Mouse (Mus musculus) c-Kit-positive CD71-positive TER-119-positive erythroid progenitor cells, embryonic 14.5 days (primary cell): ENCODE results near the gene Ppp2r2c.

Experiments
- DNase-seq: peaks from one replicate; pipeline ENCODE4 v3.0.0-alpha.2; 2013; ENCODE audit warnings: low spot score

Ppp2r2c gene

DNA sequence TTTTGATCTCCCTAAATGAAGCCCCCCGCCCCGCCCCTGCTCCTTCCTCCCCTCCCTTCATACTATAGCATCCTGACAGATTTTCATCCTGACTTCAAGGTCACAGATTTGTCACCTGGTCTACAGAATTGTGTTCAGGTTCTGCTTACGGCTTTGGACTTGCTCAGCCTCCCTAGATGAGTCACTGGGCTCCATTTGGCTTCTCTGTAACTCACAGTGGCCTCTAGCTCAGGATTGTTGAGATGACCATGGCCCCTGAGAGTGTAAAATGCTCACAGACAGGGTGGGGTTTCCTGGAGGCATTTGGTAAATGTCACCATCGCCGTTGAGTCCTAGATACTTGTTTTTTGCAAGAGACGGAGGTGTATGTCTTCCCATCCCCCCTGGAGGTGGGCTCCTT is 2.6 kb downstream of the Ppp2r2c start:
- no peak for DNase-seq

DNA sequence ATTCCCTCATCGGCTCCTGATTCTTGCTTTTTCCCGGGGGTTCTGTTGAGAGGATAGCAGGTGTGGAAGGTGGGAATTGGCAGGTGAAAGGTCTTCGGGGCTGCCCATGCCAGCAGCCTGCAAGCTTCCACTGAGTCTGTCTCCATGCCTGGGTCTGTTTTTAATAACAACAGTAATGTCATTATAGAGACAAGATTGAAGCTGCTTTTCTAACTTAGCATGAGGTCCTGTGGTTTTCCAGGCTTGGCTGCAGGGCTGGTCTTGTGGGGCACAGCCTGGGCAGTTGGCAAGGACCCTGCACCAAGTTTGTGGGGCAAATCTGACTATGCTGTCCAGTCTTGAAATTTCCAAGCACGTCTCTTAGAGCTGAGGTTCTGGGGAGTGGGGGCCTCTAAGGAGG is 7.6 kb downstream of the Ppp2r2c start:
- DNase-seq, result no peak

DNA sequence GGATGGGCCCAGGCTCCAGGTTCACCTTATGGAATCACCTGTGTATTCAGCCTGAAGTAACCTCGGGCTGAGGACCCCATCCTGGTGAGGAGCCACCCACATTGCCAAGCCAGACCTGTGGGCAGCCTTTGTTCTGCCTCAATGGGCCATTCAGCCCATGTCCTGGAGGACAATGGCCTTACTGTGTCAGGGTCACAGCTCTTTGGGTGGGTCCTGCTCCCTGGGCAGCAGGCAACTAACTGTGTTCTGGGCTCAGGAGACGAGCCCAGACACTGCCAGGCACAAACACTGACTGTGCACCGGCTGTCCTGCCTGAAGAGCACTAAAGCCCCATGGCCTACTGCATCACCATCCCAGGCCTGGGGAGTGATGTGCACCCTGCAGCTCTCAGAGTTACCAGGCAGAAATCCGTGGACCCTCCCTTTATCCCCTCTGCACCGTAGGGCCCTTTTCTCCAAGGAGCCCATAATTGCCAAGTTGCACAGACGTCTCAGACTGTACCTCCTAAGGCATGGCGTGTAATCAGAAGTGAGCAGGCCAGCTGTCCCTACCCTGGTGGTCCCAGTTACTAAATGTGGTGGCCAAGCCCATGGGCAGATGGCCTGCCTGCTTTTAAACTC is 8.6 kb downstream of the Ppp2r2c start:
- DNase-seq, result no peak

DNA sequence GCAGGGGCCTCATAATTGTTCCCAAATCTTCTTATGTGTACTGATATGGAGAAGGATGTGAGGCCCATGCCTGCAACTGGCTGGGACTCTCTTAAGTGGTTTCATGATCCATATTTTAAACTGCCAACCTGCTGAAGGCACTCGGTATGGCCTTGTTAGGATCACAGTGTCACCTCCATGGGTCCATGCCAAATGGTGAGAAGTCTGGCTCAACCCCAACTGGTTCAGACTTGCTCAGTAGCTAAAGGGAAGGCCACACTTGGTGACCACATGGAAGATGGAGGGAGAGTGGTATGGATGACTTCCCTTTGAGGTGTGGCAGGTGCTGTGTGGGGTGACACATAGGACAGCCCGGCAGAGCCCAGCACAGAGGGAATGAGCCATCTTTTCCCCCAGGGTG is 9.3 kb downstream of the Ppp2r2c start:
- no peak for DNase-seq

DNA sequence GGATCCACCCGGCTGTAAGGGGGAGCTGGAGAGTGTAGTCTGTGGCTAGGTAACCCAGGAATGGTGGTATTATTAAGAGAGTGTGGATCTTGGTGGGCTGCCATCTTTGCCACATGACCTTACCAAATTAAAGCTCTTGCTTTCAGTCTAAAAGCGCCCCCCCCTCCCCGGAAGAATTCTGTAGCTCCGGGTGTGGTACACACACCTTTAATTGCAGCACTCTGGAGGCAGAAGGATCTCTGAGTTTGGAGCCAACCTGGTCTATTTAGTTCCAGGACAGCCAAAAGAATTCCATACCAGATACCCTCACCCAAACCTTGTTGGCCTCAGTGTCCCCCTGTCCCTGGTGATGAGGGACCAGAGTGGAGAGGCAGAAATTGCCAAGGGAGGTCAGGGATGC is 10.5 kb downstream of the Ppp2r2c start:
- DNase-seq, result no peak

DNA sequence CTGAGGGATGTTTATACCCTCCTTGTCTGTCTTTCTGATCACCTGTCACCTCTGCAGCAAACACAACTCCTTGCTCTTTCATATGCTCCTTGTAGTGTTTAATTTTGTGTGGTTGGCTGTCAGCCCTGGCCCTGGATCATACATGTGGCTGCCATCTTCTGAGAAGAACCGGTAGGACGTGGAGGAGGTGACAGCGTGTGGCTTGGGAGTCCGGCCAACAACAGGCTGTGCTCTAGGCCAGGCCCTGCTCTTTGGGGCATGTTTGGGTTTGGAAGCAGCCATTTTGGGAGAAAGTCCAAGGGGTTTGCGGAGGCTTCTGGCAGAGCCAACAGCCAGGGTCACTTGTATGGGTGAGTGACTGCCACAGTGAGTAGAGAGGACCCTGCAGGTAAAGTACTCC is 12.3 kb downstream of the Ppp2r2c start:
- DNase-seq, result no peak

DNA sequence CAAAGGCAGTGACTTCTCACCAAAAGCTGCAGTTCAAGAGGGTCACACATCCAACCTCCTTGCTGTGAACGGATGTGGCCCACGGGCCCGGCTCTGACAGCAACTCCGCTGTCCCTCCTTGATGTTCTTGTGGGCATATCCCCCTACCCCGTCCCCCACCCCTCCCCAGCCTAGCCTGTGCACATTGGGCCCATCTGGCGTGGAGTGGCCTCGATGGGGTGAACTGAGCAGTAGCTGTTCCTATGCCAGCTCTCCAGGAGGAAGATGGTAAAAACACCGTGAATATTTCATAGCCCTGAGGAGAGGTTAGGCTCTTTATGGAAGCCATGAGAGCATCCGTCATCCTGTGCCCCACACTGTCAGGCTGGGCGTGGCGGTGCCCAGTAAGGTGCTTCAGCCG is 15.2 kb downstream of the Ppp2r2c start:
- DNase-seq, result no peak

DNA sequence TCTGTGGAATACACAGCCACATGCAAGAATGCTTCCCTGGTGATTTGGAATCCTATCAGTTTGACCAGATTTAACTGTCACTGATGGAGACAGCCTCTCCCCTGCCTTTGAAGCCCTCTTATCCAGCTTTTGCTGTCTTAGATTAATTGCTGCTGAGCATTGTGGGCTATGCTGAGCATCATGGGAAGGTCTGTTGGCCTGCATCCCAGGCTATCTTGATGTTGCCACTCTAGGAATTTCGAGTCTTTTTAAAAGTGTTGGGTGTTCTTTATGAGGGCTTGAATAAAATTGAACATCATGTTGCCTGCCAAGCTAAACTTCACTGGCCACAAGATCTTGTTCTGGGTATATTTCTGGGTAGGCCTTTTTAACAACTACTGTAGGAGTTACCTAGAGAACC is 16.8 kb downstream of the Ppp2r2c start:
- DNase-seq, result no peak

DNA sequence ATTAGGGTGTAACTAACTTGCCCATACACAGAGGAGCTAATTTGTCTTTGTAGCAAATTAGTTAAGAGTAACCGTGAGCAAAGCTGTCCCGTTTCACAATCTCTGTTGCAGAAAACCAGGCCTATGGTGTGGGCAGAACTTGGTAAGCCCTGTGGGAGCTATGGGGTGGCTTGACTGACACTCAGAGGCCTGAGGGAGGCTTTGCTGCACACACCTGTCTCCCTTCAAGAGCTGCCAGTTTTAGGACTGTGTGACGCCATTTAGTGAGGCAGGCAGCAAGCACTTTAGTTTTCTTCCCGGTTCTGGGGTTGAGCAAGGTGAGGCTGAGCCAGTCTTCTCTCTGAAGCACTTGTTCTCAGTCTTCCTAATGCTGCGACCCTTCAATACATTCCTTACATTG is 17.3 kb downstream of the Ppp2r2c start:
- no peak for DNase-seq

DNA sequence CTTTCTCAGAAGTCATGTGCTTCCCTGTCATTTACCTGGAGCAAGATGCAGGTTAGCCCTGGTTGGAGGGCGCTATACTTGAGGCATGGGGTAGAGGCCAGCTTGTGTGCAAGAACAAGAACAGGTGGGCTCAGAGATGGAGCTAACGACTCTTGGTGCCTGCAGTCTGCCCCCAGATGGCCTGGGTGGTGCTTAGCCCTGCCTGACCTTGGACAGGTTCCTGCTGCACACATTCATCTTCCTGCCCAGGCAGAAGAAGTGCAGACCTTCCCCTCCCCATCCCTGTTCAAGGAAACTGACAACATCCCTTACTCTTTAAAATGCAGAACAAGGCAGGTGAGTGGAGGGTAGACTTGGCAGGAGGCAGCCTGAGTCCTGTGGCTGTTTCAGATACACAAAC is 18.0 kb downstream of the Ppp2r2c start:
- DNase-seq, result no peak

DNA sequence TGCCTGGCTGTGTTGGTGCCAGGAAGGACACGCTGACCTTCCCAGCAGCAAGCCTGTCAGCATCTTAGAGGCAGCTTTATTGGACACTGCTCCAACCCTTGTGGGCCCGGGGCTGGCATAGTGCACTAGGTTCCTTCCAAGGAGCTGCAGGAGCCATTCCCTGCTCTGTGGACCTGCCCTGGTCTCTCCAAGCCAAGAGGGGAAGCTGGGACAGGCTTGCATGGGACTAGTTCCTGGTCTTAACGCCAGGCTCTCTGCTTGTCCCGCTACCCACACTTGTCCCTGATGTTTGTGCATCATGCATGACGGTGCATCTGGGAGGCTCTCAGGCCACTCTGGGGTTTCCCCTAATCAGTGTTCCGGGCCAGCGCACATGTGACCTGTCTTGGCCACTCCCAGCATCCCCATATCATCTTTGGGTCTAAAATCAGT is 18.6 kb downstream of the Ppp2r2c start:
- no peak for DNase-seq

DNA sequence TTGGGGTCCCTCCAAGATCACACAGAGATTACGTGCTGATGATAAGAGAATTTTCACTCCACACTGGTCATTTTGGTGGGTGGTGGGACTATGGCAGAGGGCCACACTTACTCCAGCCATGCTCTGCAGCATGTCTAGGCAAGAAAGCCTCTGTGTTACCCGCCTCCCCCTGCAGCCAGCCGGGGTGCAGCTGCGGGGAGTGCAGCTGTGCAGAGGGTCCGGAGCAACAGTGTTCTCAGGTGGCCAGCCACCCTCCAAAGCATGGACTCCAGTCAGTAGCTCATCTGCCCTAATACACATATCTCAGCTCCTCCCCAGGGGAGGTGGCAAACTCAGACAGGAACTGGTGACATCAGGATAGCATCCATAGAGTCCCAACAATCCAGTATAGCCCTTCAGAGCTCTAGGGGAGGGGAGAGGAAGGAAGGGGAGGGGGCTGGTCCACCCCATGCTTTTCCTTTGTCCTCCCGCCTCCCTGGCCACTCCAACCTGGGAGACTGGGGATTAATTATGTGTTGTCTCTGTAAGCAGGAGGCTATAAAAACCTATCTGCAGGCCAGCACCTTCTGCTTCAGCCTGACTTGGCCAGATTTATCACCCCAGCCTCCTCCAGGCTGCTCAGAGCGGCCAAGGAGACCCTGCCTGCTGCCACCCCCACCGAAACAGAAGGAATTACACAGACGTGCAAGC is 19.1 kb downstream of the Ppp2r2c start:
- no peak for DNase-seq

DNA sequence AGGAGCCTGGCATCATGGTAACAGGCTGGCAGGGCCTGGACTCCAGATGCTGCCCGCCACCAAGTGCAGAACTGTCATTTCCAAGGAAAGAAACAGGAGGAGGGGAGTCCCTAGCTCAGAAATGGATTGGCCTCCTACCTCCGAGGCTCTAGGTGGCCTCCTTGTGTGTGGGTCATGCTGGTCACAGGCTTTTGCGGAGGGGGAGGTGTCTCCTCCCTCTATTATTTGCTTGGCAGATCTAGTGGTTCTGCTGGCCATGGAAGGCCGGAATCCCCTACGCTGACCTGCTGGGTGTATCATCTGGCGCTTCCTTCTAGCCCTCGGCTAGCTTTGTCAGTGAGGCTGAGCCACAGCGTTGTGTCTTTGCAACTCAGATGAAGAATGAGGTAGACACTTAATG is 20.2 kb downstream of the Ppp2r2c start:
- no peak for DNase-seq

DNA sequence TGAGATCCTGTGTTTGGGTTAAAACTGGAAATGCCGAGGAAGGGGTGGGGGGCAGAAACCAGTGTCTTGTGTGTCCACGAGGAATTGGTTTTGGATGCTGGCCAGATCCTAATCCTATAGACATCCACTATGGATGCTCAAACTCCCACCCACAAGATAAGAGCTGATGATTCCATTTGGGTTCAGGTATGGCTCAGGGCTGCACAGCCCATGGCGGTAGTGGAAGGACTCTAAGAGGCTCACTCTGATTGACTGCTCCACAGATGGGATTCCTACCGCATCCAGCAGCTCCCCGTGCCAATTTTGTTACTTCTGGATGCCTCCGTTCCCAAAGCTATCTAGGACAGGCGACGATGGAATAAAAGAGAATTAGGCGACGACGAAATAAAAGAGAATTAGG is 20.6 kb downstream of the Ppp2r2c start:
- DNase-seq, result no peak

DNA sequence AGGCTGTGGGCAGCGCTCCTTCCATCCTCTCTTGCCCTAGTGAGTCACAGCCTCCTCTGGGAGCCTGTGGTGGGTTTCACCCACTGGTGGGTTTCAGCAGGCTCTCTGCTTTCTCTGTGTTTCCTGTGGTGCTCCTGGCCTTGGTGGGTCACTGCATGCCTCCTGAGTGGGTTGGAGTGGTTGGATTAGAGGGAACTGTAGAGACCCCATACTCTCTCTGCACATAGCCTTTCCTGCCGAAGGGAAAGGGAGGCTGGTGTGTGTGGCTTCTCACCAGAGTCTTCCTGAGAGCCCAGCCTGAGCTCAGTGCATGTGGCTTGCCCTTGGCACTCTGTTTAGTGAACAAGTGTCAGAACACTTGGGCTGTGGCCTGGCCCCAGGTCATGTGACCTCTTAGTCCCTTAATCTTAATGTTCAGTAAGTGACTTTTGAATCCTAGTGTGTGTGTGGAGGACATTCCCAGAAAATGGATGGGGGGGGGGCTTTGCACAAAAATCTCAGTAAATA is 21.1 kb downstream of the Ppp2r2c start:
- no peak for DNase-seq

DNA sequence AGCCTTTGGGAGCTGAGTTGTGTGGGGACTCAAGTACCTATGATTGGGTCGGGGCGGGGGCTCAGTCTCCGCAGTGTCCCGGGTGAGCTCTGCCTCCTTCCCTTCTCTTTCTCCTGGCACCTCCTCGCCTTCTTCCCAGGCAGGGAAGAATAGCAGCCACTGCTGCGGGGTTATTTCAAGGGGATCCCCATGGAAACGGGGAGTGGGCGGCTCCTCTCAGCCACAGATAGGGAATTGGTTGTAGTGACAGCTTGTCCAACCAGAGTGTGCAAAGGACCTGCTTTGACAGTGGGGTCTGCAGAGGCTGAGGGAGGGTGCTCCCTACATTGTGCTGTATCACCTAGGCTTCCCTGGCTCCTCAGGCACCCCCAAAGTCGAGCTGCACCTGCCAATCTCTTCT is 22.5 kb downstream of the Ppp2r2c start:
- DNase-seq, result no peak

DNA sequence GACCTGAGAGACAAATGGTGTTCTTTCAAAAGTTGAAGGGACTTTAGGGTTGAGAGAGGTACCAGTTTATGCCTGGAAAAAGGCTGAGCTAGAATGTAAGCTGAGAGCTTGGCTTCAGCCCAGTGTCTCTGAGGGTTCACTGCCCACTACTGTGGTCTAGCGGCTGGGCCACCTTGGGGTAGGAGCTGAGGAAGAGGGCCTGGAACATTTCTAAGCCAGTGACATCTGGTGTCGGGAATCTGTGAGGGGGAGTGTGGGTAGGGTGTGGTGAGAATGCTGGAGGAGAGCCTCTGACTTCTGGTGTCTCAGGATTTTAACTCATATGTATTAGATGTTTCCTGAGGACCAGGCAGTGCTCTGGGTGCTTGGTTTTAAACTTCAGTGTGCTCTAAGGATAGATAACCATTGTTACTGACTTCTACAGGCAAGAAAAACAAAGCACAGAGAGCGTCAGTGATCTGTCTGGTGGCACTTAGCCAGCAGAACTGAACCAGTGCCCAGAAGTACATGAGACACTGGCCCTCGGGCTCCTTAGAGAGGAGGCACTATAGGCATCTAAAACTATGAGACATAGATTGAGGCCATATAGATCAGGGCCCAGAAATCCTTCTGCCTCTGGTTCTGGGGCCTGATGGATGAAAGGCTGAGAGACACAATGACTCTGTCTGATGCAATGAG is 23.6 kb downstream of the Ppp2r2c start:
- DNase-seq, result no peak

DNA sequence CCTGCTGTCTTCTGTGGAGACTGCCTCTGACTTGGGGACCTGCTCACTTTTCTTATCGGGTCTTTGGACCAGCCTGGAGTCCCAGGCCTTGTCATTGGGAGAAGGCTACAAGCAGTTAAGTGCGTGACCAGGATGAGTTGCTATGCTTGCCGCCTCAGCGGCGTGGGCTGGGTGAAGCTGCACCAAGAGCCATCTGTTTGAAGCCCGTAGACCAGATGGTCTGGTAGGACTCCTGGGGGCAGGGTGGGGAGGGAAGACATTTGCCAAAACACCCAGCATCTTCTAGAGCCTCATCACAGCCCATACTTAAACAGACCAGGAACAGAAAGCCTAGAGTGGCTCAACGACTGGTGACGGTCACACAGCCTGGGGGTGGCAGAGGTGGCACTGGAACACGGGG is 24.9 kb downstream of the Ppp2r2c start:
- no peak for DNase-seq

DNA sequence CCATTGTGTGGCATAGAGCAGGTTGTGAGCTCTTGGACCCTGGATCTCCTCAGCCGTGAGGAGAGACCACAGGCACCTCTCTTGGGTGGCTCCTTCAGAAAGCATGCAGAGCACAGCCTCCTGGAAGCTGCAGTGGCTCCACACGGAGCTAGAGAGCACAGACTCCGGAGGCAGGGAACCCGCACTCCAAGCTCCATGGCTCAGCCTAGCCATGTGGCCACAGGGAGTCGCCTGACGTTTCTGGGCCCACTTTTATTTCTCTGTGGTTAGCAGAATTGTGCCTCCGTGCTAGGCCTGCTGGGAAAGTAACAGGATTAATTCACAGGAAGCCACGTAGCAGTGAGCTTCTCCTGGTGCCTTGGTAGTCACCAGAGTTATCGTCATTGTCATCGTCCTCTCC is 25.8 kb downstream of the Ppp2r2c start:
- no peak for DNase-seq

DNA sequence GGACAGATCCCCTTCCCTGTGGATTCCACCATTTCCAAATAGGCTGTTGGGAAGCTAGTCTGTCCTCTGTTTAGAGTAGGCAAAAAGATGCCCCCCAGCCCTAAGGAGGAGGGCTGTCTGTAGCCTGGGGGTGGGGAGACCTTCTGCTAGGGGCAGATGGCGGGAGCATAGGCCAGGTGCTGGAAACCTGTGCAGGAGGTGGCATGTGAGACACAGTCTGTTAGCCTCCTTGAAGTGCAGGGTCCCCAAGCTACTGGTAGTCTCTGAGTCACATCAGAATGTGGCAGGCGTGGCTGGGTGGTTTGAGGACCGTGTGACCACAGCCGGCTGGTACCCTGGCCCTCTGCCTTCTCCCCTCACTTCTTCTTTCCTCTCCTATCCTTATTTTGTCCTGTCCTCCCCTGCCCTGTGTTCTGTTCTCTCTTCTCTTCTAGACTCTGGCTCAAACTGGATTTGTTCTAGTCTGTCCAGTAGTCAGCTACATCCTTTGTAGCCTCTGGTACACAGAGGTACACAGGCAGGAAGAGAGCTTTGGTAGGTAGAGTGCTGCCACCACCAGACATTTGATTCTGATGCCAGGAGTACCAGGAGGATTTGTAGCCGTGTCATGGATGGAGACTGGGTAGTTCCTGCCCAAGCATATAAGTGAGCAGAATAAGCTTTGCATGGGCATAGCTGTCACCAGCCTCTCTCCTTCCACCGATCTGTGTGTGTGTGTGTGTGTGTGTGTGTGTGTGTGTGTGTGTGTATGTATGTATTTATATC is 26.5 kb downstream of the Ppp2r2c start:
- DNase-seq, result no peak

DNA sequence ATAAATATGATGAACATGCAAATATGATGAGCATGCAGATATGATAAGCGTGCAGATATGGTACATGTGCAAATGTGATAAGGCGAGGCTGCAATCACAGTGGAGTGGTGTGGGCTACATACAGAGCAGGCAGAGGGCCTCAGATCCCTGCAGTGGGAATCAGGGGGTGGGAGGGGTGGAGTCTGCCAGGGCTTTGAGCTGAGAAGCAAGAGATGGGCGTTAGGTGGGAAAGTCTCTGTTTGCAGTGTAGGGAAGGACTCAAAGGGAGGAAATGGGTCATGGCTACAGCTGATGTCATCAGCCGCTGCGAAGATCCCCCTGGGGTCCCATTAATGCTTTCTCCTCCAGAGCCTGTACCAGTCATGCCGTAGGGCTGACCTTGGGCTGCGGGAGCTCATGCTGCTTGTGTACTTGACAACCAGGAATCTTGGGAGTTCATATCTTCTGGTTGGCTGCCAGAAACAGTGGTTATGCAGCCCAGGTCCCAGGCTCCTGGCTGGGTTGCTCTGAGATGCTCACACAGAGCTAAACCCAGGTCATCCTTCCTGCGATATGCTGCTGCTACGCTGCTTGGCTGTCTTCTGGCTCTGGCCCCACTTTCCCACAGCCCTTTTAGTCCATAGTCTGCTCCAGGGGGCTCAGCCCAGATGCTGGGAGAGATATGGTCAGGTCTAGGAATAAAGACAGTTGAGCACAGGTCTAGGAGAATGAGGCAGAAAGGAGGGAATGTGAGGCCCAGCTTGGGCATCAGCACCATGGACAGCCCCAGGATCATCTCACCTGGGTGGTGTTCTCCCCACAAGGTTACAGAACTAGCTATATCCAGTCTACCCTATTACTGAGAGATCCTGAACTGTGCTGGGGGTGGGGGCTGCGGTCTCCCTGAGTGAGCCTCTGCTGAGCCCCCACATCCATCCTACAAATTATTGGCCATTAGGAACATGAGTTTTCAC is 27.6 kb downstream of the Ppp2r2c start:
- no peak for DNase-seq

DNA sequence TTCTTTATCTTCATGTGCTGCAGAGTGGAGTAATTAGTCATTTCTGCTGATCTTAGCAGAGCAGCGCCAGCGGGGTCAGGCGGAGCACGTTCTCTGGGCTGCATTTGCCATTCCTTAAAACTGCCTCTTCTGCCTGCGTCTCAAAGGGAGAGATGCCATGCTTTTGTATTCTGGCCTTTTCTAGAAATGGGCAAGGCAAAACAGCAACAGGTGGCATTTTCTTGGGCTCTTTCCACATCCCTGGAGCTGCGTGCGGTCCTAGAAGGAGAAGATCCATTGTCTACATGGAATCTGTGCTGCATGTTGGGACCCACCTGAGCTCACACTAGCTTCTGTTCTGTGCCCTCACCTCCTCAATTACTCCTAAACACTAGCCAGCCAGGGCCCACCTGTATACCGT is 29.7 kb downstream of the Ppp2r2c start:
- no peak for DNase-seq
